Mouse (Mus musculus) adipocyte (in vitro differentiated cells): ENCODE measurements around the gene Dhps.
"Not testable (repeated sequence)": the region's sequence is repeated elsewhere in the genome, so short reads cannot be mapped to it uniquely, and the experiment has no call there.

Source experiments
- DNase-seq: peaks from one replicate; pipeline ENCODE4 v3.0.0-alpha.2; 2016; ENCODE audit warnings: low spot score

The Dhps gene

GRCm38 (mm10) chr8:85062603-85063002, 9.0 kb upstream of the Dhps start:
- DNase-seq = no peak

GRCm38 (mm10) chr8:85065213-85065612, 6.3 kb upstream of the Dhps start:
- DNase-seq = peak; percentile 56

GRCm38 (mm10) chr8:85067155-85067554, 4.4 kb upstream of the Dhps start:
- no peak for DNase-seq

- DNase-seq = no peak
Observed at GRCm38 (mm10) chr8:85067982-85068381, 3.6 kb upstream of the Dhps start, which contains the start of gene Gm5741. Gene Gm5741 (minus strand): TSS chr8:85067982.

GRCm38 (mm10) chr8:85071041-85071440, 516 bp upstream of the Dhps start:
- peak; percentile 48 for DNase-seq

GRCm38 (mm10) chr8:85072364-85072929, 890 bp downstream of the Dhps start:
- DNase-seq = no peak

GRCm38 (mm10) chr8:85073041-85073612, 1.6 kb downstream of the Dhps start:
- DNase-seq = no peak

GRCm38 (mm10) chr8:85074167-85074566, 2.6 kb downstream of the Dhps start:
- no peak for DNase-seq

- DNase-seq = no peak
Observed at GRCm38 (mm10) chr8:85074617-85075016, 3.1 kb downstream of the Dhps start.

GRCm38 (mm10) chr8:85076001-85076400, 4.4 kb downstream of the Dhps start:
- peak; percentile 54 for DNase-seq

GRCm38 (mm10) chr8:85076993-85077392, 5.4 kb downstream of the Dhps start:
- DNase-seq = peak; percentile 92

- DNase-seq = no peak
Observed at GRCm38 (mm10) chr8:85080214-85080531, 8.6 kb downstream of the Dhps start.

GRCm38 (mm10) chr8:85080532-85081215, 9.1 kb downstream of the Dhps start, which contains the start of gene Wdr83os:
Gene Wdr83os (plus strand): TSS chr8:85080740.
- DNase-seq = peak; percentile 85

- DNase-seq = no peak
Observed at GRCm38 (mm10) chr8:85081216-85081555, 9.6 kb downstream of the Dhps start, which contains the start of gene Wdr83. Gene Wdr83 (minus strand): TSS chr8:85081306.

GRCm38 (mm10) chr8:85082169-85082568, 10.6 kb downstream of the Dhps start:
- not testable (repeated sequence) for DNase-seq

GRCm38 (mm10) chr8:85083108-85083813, 11.7 kb downstream of the Dhps start, which contains the start of gene Man2b1:
Gene Man2b1 (plus strand): TSS chr8:85083270.
- DNase-seq = peak; percentile 98

GRCm38 (mm10) chr8:85084633-85085032, 13.1 kb downstream of the Dhps start:
- no peak for DNase-seq

GRCm38 (mm10) chr8:85086238-85086637, 14.7 kb downstream of the Dhps start:
- DNase-seq = no peak

- DNase-seq = peak; percentile 48
Observed at GRCm38 (mm10) chr8:85088771-85089170, 17.2 kb downstream of the Dhps start.

GRCm38 (mm10) chr8:85090856-85091255, 19.3 kb downstream of the Dhps start:
- DNase-seq = no peak

- no peak for DNase-seq
Observed at GRCm38 (mm10) chr8:85091526-85092090, 20.1 kb downstream of the Dhps start.

GRCm38 (mm10) chr8:85095051-85095450, 23.5 kb downstream of the Dhps start:
- no peak for DNase-seq
